ENCODE assay signal across 30 mouse cellular contexts in genomic region chr7:43432891-43433290, GRCm38 (mm10). TPM values are rescaled to one million over a fixed set of nuclear protein-coding genes. Genes with fewer than 3 reads are reported as not detected.
DNase-seq lines count a peak whose midpoint lies in the region; ATAC-seq lines count a peak whose summit lies in the region.
"Had no signal": no experiment of that assay in that cellular context is flagged by ENCODE, and none has a peak within 500 bp of the region (broad histone marks: within the 10 kb centered on the region; RNA-seq: fewer than 3 reads in every experiment).

No protein-coding gene starts in this region.

- no peak overlapping the region for H3K9ac ChIP-seq in midbrain, embryonic 13.5 days (replicated peaks)

- 73% methylated on average over 4 of the region's 4 CpGs for WGBS in midbrain, embryonic 13.5 days

- H3K4me1 ChIP-seq in midbrain, embryonic 13.5 days (replicated peaks), result no peaks in the 10 kb centered on the region

- H3K27me3 ChIP-seq in midbrain, embryonic 13.5 days, result no peaks in the 10 kb centered on the region
- H3K27me3 ChIP-seq: Patski had no signal

- ATAC-seq in midbrain, embryonic 13.5 days, result no peak
- ATAC-seq: activated CD4-positive, CD25-positive, alpha-beta regulatory T cell, adult 4 months; CD4-positive, CD25-positive, alpha-beta regulatory T cell, adult 4 months; Patski had no signal

- DNase-seq in ES-CJ7 (ENCODE audit: low read depth, low spot score) (peak; percentile 53), R1 (ENCODE audit: low read depth, low spot score) (peak; percentile 62), ZHBTc4 (ENCODE audit: low read depth, low spot score) (peak; percentile 28)
- DNase-seq in lung, postnatal 10 days, result no peak
- no peak for DNase-seq in left cerebral cortex, postnatal 10 days (ENCODE audit: extremely low spot score in 1 of 2, low spot score in 2 of 2)
- DNase-seq: adrenal gland, adult 2 months; adrenal gland, adult 8-10 months; adrenal gland, postnatal 10 days; adrenal gland, postnatal 14 days; adrenal gland, postnatal 25 days; adrenal gland, postnatal 36 days; B cell, adult 2 months; cerebellum, adult 11 months; cerebellum, adult 11-12 months; cerebellum, adult 18-20 months; cerebellum, adult 2 months; cerebellum, adult 8-10 months; cerebellum, adult 9-10 months had no signal

- H3K4me2 ChIP-seq in midbrain, embryonic 13.5 days (replicated peaks), result no peak overlapping the region

- intact Hi-C loops in left cerebral cortex, postnatal 10 days (cut with DNase I), result no loop called here

- H3K27ac ChIP-seq in midbrain, embryonic 13.5 days, result no peak overlapping the region

- H3K4me3 ChIP-seq in midbrain, embryonic 13.5 days (replicated peaks), result no peak overlapping the region

- no peaks in the 10 kb centered on the region for H3K9me3 ChIP-seq in midbrain, embryonic 13.5 days
- H3K9me3 ChIP-seq: G1E had no signal

- no peaks in the 10 kb centered on the region for H3K36me3 ChIP-seq in midbrain, embryonic 13.5 days
- H3K36me3 ChIP-seq: G1E had no signal

RNA-seq across cellular contexts. Expression of gene Nkg7, which starts 4.0 kb away (rescaled TPM):
- polyA plus RNA-seq in midbrain, embryonic 13.5 days (2015; fragmentation: Nextera tagmentation; extraction: Ambion mirVana), result not detected in 2 replicates
- not detected for total RNA-seq in left cerebral cortex, postnatal 10 days (2021)
- total RNA-seq: adrenal gland, postnatal 14 days; CH12.LX; G1E; MEL had no signal
- polyA plus RNA-seq: brain, embryonic 14.5 days; G1E had no signal

RNA-seq across cellular contexts. Expression of gene Lim2, which starts 5.4 kb away (rescaled TPM):
- polyA plus RNA-seq in midbrain, embryonic 13.5 days (2015; fragmentation: Nextera tagmentation; extraction: Ambion mirVana), result not detected in 2 replicates
- not detected for total RNA-seq in left cerebral cortex, postnatal 10 days (2021)
- total RNA-seq: adrenal gland, adult 18-20 months; adrenal gland, adult 2 months; adrenal gland, adult 8-10 months; adrenal gland, postnatal 10 days; adrenal gland, postnatal 14 days; adrenal gland, postnatal 25 days; adrenal gland, postnatal 36 days; adrenal gland, postnatal 4 days; CH12.LX; G1E; MEL had no signal
- polyA plus RNA-seq: activated CD4-positive, CD25-positive, alpha-beta regulatory T cell, adult 4 months; adrenal gland, adult 2 months; CD4-positive, CD25-positive, alpha-beta regulatory T cell, adult 4 months; cerebellum, adult 2 months; G1E; Patski had no signal

RNA-seq across cellular contexts. Expression of gene Cldnd2, which starts 7.7 kb away (rescaled TPM):
- polyA plus RNA-seq in midbrain, embryonic 13.5 days (2015; fragmentation: Nextera tagmentation; extraction: Ambion mirVana), result not detected in 2 replicates
- not detected for total RNA-seq in left cerebral cortex, postnatal 10 days (2021)
- total RNA-seq: adrenal gland, adult 18-20 months; adrenal gland, adult 2 months; adrenal gland, adult 8-10 months; adrenal gland, postnatal 10 days; adrenal gland, postnatal 14 days; adrenal gland, postnatal 25 days; adrenal gland, postnatal 36 days; adrenal gland, postnatal 4 days; CH12.LX; ES-E14; G1E; MEL had no signal
- polyA plus RNA-seq: adrenal gland, adult 2 months; brain, embryonic 14.5 days; C2C12; CD4-positive, CD25-positive, alpha-beta regulatory T cell, adult 4 months; cerebellum, adult 2 months; G1E; Patski had no signal

RNA-seq across cellular contexts. Expression of gene Etfb, which starts 11.0 kb away (rescaled TPM):
- 142 TPM in 2 replicates for polyA plus RNA-seq in midbrain, embryonic 13.5 days (2015; fragmentation: Nextera tagmentation; extraction: Ambion mirVana)
- 10 to 100 TPM; 52.2 to 55.8 TPM for total RNA-seq in left cerebral cortex, postnatal 10 days (2021)

RNA-seq across cellular contexts. Expression of gene Gm45233, which starts 11.0 kb away (rescaled TPM):
- polyA plus RNA-seq in midbrain, embryonic 13.5 days (2015; fragmentation: Nextera tagmentation; extraction: Ambion mirVana), result 0.48 TPM in 1 of 2 replicates, not detected in the other
- total RNA-seq in left cerebral cortex, postnatal 10 days (2021), result 1 to 10 TPM in 1 of 2 experiments, under 1 TPM in 1; 0.79 to 1.4 TPM
- total RNA-seq: CH12.LX, ES-E14, G1E, MEL had no signal
- polyA plus RNA-seq: activated CD4-positive, CD25-positive, alpha-beta regulatory T cell, adult 4 months; CD4-positive, CD25-positive, alpha-beta regulatory T cell, adult 4 months; G1E had no signal

Comparison
In these comparisons a context has a peak if more than half of its experiments do, and no peak if none do; other contexts are left out.
1. DNase-seq: peak in ES-CJ7 (single experiment), R1 (single experiment) and ZHBTc4 (single experiment); none in lung, postnatal 10 days (single experiment) and left cerebral cortex, postnatal 10 days (0 of 2).